Mouse (Mus musculus) layer of hippocampus, adult 8-10 months (tissue): ENCODE measurements at regions not wholly inside any gene's neighbourhood (a gene's known extent, or its start where the extent isn't known, plus 50 kb on each side); places are given as distances from the start of the nearest gene placed in this dataset.
A peak's percentile ranks its signal among the peaks of the same experiment; 100 is the strongest.

Experiments
- DNase-seq, 2 experiments: peaks; one replicate each; pipeline ENCODE4 v3.0.0; 2022; ENCODE audit warnings: low spot score in 2 of 2

GRCm38 (mm10) chr11:41090391-41090900 is 335.3 kb upstream of the Ccng1 start:
- DNase-seq = peak; percentile 7 to 9

- no peak for DNase-seq
Measured at GRCm38 (mm10) chr11:41063570-41063969, 308.5 kb upstream of the Ccng1 start.

DNA sequence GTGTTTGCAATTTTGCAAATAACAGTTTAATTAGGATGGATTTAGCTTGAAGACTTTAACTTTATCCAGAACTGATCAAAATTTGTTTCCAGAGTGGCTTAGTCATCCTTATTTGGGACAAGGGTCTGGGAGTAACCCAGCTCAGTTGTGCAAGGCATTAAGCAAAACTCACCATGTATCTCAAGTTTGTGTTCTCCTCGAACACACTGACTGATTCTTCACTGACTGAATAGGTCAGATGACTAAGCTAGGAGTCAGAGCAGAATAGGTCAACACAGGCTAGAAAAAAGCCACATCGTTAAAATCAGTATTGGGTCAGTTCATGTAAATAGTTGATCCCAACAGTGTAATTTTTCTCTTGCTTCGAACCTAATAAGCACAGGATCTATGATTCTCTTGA is 302.7 kb upstream of the Ccng1 start:
- DNase-seq = no peak

DNA sequence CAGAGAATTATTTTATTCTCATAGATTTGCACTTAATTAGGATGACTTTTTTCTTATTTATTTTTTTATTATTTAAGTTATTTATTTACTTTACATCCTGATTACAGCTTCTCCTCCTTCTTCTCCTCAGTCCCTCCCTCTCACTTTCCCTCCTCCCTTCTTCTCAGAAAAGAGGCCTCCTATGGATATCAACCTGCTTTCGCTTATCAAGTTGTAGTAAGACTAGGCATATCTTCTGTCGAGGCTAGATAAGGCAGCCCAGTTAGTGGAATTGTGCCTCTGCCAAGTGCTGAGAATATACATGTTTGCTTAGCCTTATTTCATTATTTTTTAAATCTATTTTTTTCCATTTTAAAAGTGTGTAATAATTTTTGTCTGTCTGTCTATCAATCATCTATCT is 274.9 kb upstream of the Ccng1 start:
- DNase-seq = no peak

GRCm38 (mm10) chr11:41010096-41010495 is 255.0 kb upstream of the Ccng1 start:
- no peak for DNase-seq

DNA sequence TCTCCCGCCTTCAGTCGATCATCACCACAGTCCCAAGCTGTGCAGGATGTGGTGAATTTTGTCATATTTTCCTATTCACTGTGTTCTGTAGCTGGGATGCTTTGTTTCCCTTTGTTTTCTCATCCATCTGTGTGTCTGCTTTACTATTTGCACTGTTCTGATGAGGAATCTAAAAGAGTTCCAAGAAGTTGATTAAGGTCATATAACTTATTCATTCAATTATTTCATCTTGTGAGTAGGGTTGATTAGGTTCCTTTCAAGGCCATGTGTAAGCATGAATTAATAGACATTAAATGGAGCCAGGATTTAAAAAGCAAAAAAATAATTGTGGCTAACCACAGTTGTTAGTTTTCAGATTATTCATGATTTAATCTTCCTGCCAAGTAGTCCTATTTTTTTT is 217.7 kb upstream of the Ccng1 start:
- peak in 1 of 2 experiments; percentile 20 for DNase-seq

- peak; percentile 54 to 76 for DNase-seq
Measured at GRCm38 (mm10) chr11:40927168-40927567, 172.1 kb upstream of the Ccng1 start.

- no peak for DNase-seq
Measured at GRCm38 (mm10) chr11:40891485-40891884, 136.4 kb upstream of the Ccng1 start.

- no peak for DNase-seq
Measured at GRCm38 (mm10) chr11:40884509-40884908, 129.4 kb upstream of the Ccng1 start.

GRCm38 (mm10) chr11:40879589-40879988 is 124.5 kb upstream of the Ccng1 start:
- peak in 1 of 2 experiments; percentile 14 for DNase-seq

- no peak for DNase-seq
Measured at GRCm38 (mm10) chr11:40873002-40873401, 117.9 kb upstream of the Ccng1 start.

DNA sequence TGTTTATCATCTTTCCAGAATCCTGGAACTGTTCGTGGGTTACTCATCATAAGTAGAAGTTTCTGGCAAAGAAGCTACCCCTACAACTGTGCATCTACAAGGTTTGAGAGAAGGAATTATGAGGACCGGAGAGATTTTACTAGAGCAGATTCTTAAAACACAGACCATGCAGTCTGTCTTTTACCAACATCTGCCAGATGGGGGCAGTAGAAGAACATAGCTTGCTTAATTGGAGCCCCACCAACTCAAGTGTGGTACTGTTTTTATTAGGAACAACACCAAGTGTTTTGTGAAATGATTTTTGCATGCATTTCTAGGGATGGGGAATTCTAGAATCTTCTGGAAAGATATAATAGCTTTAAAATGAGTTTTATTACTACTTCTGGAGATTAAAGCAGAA is 110.6 kb upstream of the Ccng1 start:
- DNase-seq = peak; percentile 65 to 84

GRCm38 (mm10) chr11:40851361-40851760 is 96.2 kb upstream of the Ccng1 start:
- no peak for DNase-seq

- DNase-seq = no peak
Measured at GRCm38 (mm10) chr11:40850652-40851092, 95.6 kb upstream of the Ccng1 start.

DNA sequence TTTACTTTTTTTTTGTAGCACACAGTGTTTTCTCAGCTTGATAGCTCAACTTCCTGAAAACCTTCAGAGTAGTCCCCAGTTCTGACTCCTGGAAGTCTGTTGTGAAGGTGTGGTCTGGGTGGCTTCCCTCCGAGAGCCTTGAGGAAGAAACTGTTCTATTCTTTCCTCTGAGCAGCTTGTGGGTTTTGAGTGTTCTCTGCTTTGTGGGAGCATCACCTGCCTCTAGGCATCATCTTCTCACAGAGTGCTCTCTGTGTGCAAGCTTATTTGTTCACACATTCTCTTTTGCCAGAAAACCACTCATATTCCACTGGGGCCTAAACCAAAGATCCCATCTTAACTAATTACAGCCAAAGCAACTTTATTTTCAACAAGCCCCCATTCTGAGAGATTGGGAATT is 91.5 kb upstream of the Ccng1 start:
- no peak for DNase-seq

DNA sequence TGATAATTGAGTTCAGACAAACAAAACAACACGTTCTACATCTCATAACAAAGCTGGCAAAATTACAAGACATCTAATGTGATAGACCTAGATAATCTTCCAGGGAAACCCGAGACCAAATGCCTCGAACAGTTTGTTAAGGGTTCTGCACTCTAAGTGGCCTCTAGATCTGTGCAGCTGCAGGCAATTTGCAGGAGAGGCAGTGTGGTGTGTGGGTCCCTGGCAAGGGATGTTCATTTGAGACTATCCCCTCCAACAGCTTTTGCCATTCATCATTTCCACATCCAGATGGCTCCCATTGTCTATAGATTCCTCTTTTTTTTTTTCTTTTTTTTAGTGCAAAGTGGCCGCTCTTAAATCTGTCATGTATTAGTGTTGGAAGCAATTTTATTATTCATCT is 80.3 kb upstream of the Ccng1 start:
- DNase-seq = no peak
